In the genomic region with DNA sequence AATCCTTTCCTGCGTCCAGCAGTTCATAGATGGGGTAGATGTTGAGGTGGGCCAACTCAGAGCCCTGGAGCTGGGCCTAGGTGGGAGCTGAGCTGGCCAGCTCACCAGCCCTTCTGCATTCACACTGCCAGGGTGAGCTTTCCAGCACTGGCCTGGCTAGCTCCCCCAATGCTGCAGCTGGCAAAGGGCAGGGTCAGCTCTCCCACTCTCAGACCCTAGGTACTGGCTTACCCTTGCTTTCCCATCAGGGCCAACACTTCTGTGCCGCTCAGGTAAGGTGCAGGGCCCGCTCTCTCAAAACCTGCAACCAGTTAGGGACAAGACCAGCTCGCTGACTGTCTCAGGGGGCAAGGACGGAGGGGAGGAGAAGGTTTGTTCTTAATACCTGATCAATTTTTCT, we compare ENCODE assay signal across 32 mouse cellular contexts. TPM values are rescaled to one million over a fixed set of nuclear protein-coding genes. Genes with fewer than 3 reads are reported as not detected.
"Had no signal": no experiment of that assay in that cellular context is flagged by ENCODE, and none has a peak within 500 bp of the region (broad histone marks: within the 10 kb centered on the region; RNA-seq: fewer than 3 reads in every experiment).

No protein-coding gene starts in this region.

- H3K27ac ChIP-seq: embryonic facial prominence, embryonic 10.5 days; embryonic facial prominence, embryonic 12.5 days; embryonic facial prominence, embryonic 13.5 days; embryonic facial prominence, embryonic 15.5 days; forebrain, embryonic 10.5 days; forebrain, embryonic 12.5 days; forebrain, embryonic 13.5 days; forebrain, embryonic 15.5 days; gastrocnemius, adult 2 months; heart, adult 2 months had no signal

- H3K4me1 ChIP-seq: embryonic facial prominence, embryonic 10.5 days; embryonic facial prominence, embryonic 12.5 days; embryonic facial prominence, embryonic 13.5 days; embryonic facial prominence, embryonic 15.5 days; forebrain, embryonic 10.5 days; forebrain, embryonic 12.5 days; forebrain, embryonic 13.5 days; forebrain, embryonic 15.5 days had no signal

- H3K36me3 ChIP-seq: embryonic facial prominence, embryonic 10.5 days; embryonic facial prominence, embryonic 12.5 days; embryonic facial prominence, embryonic 13.5 days; embryonic facial prominence, embryonic 15.5 days; forebrain, embryonic 10.5 days; forebrain, embryonic 12.5 days; forebrain, embryonic 15.5 days had no signal

- H3K9me3 ChIP-seq: embryonic facial prominence, embryonic 10.5 days; embryonic facial prominence, embryonic 12.5 days; embryonic facial prominence, embryonic 13.5 days; embryonic facial prominence, embryonic 15.5 days; forebrain, embryonic 10.5 days; forebrain, embryonic 12.5 days; forebrain, embryonic 13.5 days; forebrain, embryonic 15.5 days had no signal

- DNase-seq: cerebellum, adult 2 months; cerebellum, adult 8-10 months; cerebellum, adult 9-10 months; cerebellum, adult 9-11 months; cerebellum, postnatal 10 days; cerebellum, postnatal 14 days; cerebellum, postnatal 25 days; cerebellum, postnatal 36 days; embryo, embryonic 11 days; forebrain, postnatal 0 days; gastrocnemius, adult 2 months; gastrocnemius, postnatal 10 days; gastrocnemius, postnatal 14 days; gastrocnemius, postnatal 25 days; gastrocnemius, postnatal 36 days; heart, adult 18-20 months; heart, adult 2 months had no signal

- H3K4me2 ChIP-seq: embryonic facial prominence, embryonic 12.5 days; embryonic facial prominence, embryonic 13.5 days; embryonic facial prominence, embryonic 15.5 days; forebrain, embryonic 12.5 days; forebrain, embryonic 13.5 days; forebrain, embryonic 15.5 days had no signal

- H3K4me3 ChIP-seq: embryonic facial prominence, embryonic 10.5 days; embryonic facial prominence, embryonic 12.5 days; embryonic facial prominence, embryonic 13.5 days; embryonic facial prominence, embryonic 15.5 days; erythroblast, embryonic 14.5 days; forebrain, embryonic 10.5 days; forebrain, embryonic 12.5 days; forebrain, embryonic 13.5 days; forebrain, embryonic 15.5 days; gastrocnemius, adult 2 months; heart, adult 2 months had no signal

- ATAC-seq: forebrain, embryonic 13.5 days; forebrain, embryonic 14.5 days; forebrain, embryonic 15.5 days; forebrain, embryonic 16.5 days; forebrain, postnatal 0 days had no signal

- H3K27me3 ChIP-seq: embryonic facial prominence, embryonic 12.5 days; embryonic facial prominence, embryonic 13.5 days; embryonic facial prominence, embryonic 15.5 days; forebrain, embryonic 12.5 days; forebrain, embryonic 13.5 days; forebrain, embryonic 15.5 days had no signal

- H3K9ac ChIP-seq: embryonic facial prominence, embryonic 12.5 days; embryonic facial prominence, embryonic 13.5 days; embryonic facial prominence, embryonic 15.5 days; forebrain, embryonic 12.5 days; forebrain, embryonic 13.5 days; forebrain, embryonic 15.5 days; forebrain, postnatal 0 days had no signal

RNA-seq across cellular contexts. Expression of gene Tnfsf10, which starts 23.9 kb away (rescaled TPM):
- polyA plus RNA-seq: embryonic facial prominence, embryonic 10.5 days; embryonic facial prominence, embryonic 11.5 days; erythroblast, embryonic 14.5 days; forebrain, embryonic 10.5 days; forebrain, embryonic 11.5 days; forebrain, embryonic 12.5 days had no signal

RNA-seq across cellular contexts. Expression of gene Ghsr, which starts 30.4 kb away (rescaled TPM):
- polyA plus RNA-seq: embryonic facial prominence, embryonic 10.5 days; embryonic facial prominence, embryonic 11.5 days; embryonic facial prominence, embryonic 12.5 days; embryonic facial prominence, embryonic 13.5 days; embryonic facial prominence, embryonic 14.5 days; embryonic facial prominence, embryonic 15.5 days; forebrain, embryonic 10.5 days; forebrain, embryonic 11.5 days; forebrain, embryonic 12.5 days; forebrain, embryonic 13.5 days; forebrain, embryonic 14.5 days; forebrain, embryonic 15.5 days; gonadal fat pad, adult 2 months; heart, adult 2 months had no signal
